Mouse (Mus musculus): ENCODE measurements around the gene Gstp2. TPM values are rescaled to one million over a fixed set of nuclear protein-coding genes. Genes with fewer than 3 reads are reported as not detected.

Gene Gstp2
- polyA plus RNA-seq, 1 experiment from 2014 or later = 7.3 TPM

- no peak overlapping the region for H3K4me3 ChIP-seq
- 81% methylated on average over 5 of the region's 5 CpGs for WGBS (ENCODE audit: insufficient replicate concordance)
- H3K9ac ChIP-seq = peak overlapping the region; percentile 92
- peaks cover 3% of the 10 kb centered on the region; the same call in 1 of the 2 replicates for H3K27me3 ChIP-seq (replicated peaks)
- H3K9me3 ChIP-seq (replicated peaks) = no peaks in the 10 kb centered on the region
- H3K36me3 ChIP-seq = peaks cover 19% of the 10 kb centered on the region
- ATAC-seq = no peak
- no peak overlapping the region for H3K27ac ChIP-seq
- H3K4me1 ChIP-seq = peaks cover 29% of the 10 kb centered on the region
- peak overlapping the region; percentile 99 for H3K4me2 ChIP-seq
Observed at GRCm38 (mm10) chr19:4001752-4002151, 44.1 kb downstream of the Gstp2 start.

DNA sequence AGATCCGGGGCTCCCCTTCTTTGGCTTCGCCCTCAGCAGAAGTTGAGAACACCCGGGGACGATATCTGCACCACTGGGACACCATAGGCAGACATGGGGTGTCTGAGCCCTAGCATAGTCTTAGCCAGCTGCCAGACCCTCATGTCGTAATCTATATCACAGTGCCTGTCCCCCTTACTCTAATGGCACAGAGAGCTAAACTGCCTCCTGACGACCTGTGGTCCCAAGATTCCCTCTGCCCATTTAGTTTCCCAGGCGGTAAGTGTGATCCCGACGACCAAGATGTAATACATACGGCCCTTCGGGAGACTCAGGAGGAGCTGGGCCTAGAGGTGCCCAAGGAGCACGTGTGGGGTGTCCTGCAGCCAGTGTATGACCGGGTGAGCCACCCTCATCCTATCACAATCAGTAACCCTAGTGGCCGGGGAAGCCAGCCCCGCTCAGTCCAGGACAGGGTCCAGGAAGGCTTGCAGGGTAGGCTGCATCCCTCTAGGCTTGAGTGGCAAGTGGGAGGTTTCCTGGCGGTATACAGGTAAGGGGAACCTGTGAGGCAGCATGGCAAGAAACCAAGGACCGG lies 44.8 kb downstream of the Gstp2 start:
- 25% methylated on average over 17 of the region's 17 CpGs for WGBS (ENCODE audit: insufficient replicate concordance)
- Histone ChIP-seq H3K4me1 (peaks cover 29% of the 10 kb centered on the region), H3K27ac (peak overlapping the region; percentile 92), H3K36me3 (peaks cover 11% of the 10 kb centered on the region), H3K9ac (peak overlapping the region; percentile 92), H3K4me2 (peak overlapping the region; percentile 99), H3K27me3 (replicated peaks) (peaks cover 5% of the 10 kb centered on the region; the same call in 1 of the 2 replicates), H3K4me3 (peak overlapping the region; percentile 83), H3K9me3 (replicated peaks) (no peaks in the 10 kb centered on the region)
- ATAC-seq = peak; percentile 11

GRCm38 (mm10) chr19:4000119-4000900 lies 45.5 kb downstream of the Gstp2 start, which contains the start of the genes Nudt8 and Gm49405:
Gene Nudt8, plus strand, starts transcription at chr19:4000580.
Gene Gm49405, plus strand, starts transcription at chr19:4000626.
- H3K4me3 ChIP-seq = peak within 1 kb of the TSS; percentile 83
- H3K36me3 ChIP-seq = peaks cover 5% of the 10 kb centered on the region
- H3K9ac ChIP-seq = peak within 1 kb of the TSS; percentile 92
- no peaks in the 10 kb centered on the region for H3K9me3 ChIP-seq (replicated peaks)
- H3K4me2 ChIP-seq = peak within 1 kb of the TSS; percentile 99
- peak within 1 kb of the TSS; percentile 92 for H3K27ac ChIP-seq
- H3K27me3 ChIP-seq (replicated peaks) = peaks cover 9% of the 10 kb centered on the region; the same call in 1 of the 2 replicates
- H3K4me1 ChIP-seq = peaks cover 29% of the 10 kb centered on the region
- peak; percentile 89 for ATAC-seq
- WGBS (ENCODE audit: insufficient replicate concordance) = under 1% methylated on average over 64 of the region's 64 CpGs

- Histone ChIP-seq H3K4me3 (peak overlapping the region; percentile 83; the same call in 1 of the 2 replicates), H3K27ac (peak overlapping the region; percentile 92; the same call in 1 of the 2 replicates), H3K4me1 (peaks cover 32% of the 10 kb centered on the region), H3K27me3 (replicated peaks) (peaks cover 12% of the 10 kb centered on the region; the same call in 1 of the 2 replicates), H3K4me2 (peak overlapping the region; percentile 99), H3K9ac (peak overlapping the region; percentile 92; the same call in 1 of the 2 replicates), H3K36me3 (no peaks in the 10 kb centered on the region), H3K9me3 (replicated peaks) (no peaks in the 10 kb centered on the region)
- no peak for ATAC-seq
- 73% methylated on average over 9 of the region's 9 CpGs for WGBS (ENCODE audit: insufficient replicate concordance)
Observed at GRCm38 (mm10) chr19:3999121-3999730, 46.6 kb downstream of the Gstp2 start.

- Histone ChIP-seq H3K27me3 (replicated peaks) (peaks cover 13% of the 10 kb centered on the region), H3K4me2 (no peak overlapping the region), H3K4me1 (peaks cover 32% of the 10 kb centered on the region), H3K9ac (no peak overlapping the region), H3K36me3 (no peaks in the 10 kb centered on the region), H3K27ac (no peak overlapping the region), H3K4me3 (no peak overlapping the region), H3K9me3 (replicated peaks) (no peaks in the 10 kb centered on the region)
- ATAC-seq = no peak
- 68% methylated on average over 8 of the region's 8 CpGs for WGBS (ENCODE audit: insufficient replicate concordance)
Observed at GRCm38 (mm10) chr19:3998335-3998734, 47.5 kb downstream of the Gstp2 start.

DNA sequence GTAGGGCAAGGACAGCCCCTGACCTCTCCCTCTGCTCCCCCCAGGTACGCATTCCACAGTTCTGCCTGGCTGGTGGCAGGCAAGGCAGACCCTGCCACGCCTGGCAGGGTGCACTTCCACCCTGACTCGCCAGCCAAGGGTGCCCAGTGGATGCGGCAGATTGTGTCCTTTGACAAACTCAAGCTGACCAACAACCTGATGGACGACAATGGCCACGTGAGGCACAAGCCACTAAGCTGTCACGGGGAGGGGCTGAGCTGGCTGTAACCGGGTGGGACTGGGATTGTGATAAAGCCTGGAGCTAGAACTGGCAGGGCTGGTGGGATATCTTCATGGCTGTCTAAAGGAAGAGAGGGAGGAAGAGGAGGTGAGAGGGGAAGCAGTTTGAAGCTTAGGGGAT lies 48.6 kb downstream of the Gstp2 start:
- Histone ChIP-seq H3K27me3 (replicated peaks) (peaks cover 23% of the 10 kb centered on the region), H3K4me1 (peaks cover 38% of the 10 kb centered on the region), H3K27ac (no peak overlapping the region), H3K9ac (no peak overlapping the region), H3K4me3 (no peak overlapping the region), H3K36me3 (no peaks in the 10 kb centered on the region), H3K9me3 (replicated peaks) (no peaks in the 10 kb centered on the region), H3K4me2 (no peak overlapping the region)
- 50% methylated on average over 8 of the region's 8 CpGs for WGBS (ENCODE audit: insufficient replicate concordance)
- no peak for ATAC-seq

DNA sequence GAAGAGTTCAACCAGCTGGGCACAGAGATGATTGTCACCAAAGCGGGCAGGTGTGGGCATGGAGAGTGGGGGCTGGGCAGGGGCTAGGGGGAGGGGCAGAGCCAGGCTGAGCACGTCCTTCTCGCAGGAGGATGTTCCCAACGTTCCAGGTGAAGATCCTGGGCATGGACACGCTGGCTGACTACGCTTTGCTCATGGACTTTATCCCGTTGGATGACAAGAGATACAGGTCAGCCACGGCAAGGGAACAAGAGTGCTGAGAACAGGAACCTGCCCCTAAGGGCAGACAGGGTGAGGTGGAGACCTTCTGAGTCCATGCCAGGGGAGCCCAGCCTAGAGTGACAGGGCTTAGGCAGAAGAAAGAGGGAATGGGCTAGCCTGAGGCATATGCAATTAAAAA lies 49.1 kb downstream of the Gstp2 start:
- Histone ChIP-seq H3K4me2 (no peak overlapping the region), H3K9me3 (replicated peaks) (no peaks in the 10 kb centered on the region), H3K9ac (no peak overlapping the region), H3K27ac (no peak overlapping the region), H3K4me3 (no peak overlapping the region), H3K4me1 (peaks cover 34% of the 10 kb centered on the region), H3K27me3 (replicated peaks) (peaks cover 28% of the 10 kb centered on the region), H3K36me3 (no peaks in the 10 kb centered on the region)
- ATAC-seq = no peak
- WGBS (ENCODE audit: insufficient replicate concordance) = 71% methylated on average over 8 of the region's 8 CpGs

DNA sequence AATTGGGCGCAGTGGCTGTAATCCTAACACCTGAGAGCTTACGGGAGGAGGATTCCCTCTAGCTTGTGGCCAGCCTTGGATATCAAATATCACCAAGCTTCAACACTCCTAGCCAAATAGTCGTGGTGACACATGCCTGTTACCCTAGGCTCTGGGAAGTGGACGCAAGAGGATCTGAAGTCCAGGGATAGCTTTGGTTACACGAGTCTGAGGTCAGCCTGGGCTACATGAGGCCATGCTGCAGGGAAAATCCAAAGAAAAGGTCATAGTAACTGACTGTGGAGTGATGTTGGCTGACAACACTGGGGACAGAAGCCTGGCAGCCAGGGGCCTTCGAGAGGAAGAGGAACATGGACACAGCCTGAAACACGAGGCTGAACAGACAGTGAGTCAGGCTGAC lies 49.7 kb downstream of the Gstp2 start:
- Histone ChIP-seq H3K27me3 (replicated peaks) (peaks cover 31% of the 10 kb centered on the region), H3K4me2 (no peak overlapping the region), H3K4me3 (no peak overlapping the region), H3K36me3 (no peaks in the 10 kb centered on the region), H3K27ac (no peak overlapping the region), H3K9me3 (replicated peaks) (no peaks in the 10 kb centered on the region), H3K9ac (no peak overlapping the region), H3K4me1 (peaks cover 27% of the 10 kb centered on the region)
- ATAC-seq = no peak
- WGBS (ENCODE audit: insufficient replicate concordance) = 58% methylated on average over 7 of the region's 7 CpGs

DNA sequence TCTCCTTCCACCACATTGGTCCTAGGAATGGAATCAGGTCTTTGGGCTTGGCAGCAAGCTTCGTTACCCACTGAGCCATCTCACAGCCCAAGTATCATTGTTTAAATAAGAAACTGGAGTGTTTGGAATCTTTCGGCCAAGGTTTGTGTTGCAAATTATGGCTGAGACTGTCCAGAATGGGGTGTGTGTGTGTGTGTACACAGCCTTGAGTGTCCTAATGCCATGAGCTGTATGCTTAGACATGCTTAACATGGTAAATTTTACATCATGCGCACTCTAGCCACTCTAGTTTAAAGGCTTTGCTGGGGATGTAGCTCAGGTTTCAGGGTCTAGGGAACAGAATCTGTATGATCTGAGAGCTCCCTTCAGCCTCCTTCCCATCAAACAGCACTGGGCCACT lies 50.3 kb downstream of the Gstp2 start:
- Histone ChIP-seq H3K27me3 (replicated peaks) (peaks cover 31% of the 10 kb centered on the region), H3K4me3 (no peak overlapping the region), H3K9ac (no peak overlapping the region), H3K4me2 (no peak overlapping the region), H3K9me3 (replicated peaks) (no peaks in the 10 kb centered on the region), H3K4me1 (peaks cover 21% of the 10 kb centered on the region), H3K27ac (no peak overlapping the region), H3K36me3 (no peaks in the 10 kb centered on the region)
- no peak for ATAC-seq
- 81% methylated on average over 3 of the region's 3 CpGs for WGBS (ENCODE audit: insufficient replicate concordance)

- Histone ChIP-seq H3K27ac (no peak overlapping the region), H3K4me3 (no peak overlapping the region), H3K36me3 (no peaks in the 10 kb centered on the region), H3K9me3 (replicated peaks) (no peaks in the 10 kb centered on the region), H3K9ac (no peak overlapping the region), H3K4me1 (peaks cover 21% of the 10 kb centered on the region), H3K27me3 (replicated peaks) (peaks cover 31% of the 10 kb centered on the region), H3K4me2 (no peak overlapping the region)
- 58% methylated on average over 6 of the region's 6 CpGs for WGBS (ENCODE audit: insufficient replicate concordance)
- ATAC-seq = no peak
Observed at GRCm38 (mm10) chr19:3994932-3995331, 50.9 kb downstream of the Gstp2 start.

- Histone ChIP-seq H3K9me3 (replicated peaks) (no peaks in the 10 kb centered on the region), H3K27me3 (replicated peaks) (peaks cover 28% of the 10 kb centered on the region), H3K36me3 (peaks cover 5% of the 10 kb centered on the region; the same call in 1 of the 2 replicates), H3K4me1 (0 out of 2 replicates have a peak, but pooled peaks cover 9% of the 10 kb centered on the region), H3K9ac (no peak within 1 kb of the TSS), H3K4me3 (no peak within 1 kb of the TSS), H3K27ac (no peak within 1 kb of the TSS), H3K4me2 (no peak within 1 kb of the TSS)
- 40% methylated on average over 5 of the region's 5 CpGs for WGBS (ENCODE audit: insufficient replicate concordance)
- no peak for ATAC-seq
Observed at GRCm38 (mm10) chr19:3992416-3992815, 53.4 kb downstream of the Gstp2 start, which contains the start of gene Tbx10. Gene Tbx10, plus strand, starts transcription at chr19:3992752.

DNA sequence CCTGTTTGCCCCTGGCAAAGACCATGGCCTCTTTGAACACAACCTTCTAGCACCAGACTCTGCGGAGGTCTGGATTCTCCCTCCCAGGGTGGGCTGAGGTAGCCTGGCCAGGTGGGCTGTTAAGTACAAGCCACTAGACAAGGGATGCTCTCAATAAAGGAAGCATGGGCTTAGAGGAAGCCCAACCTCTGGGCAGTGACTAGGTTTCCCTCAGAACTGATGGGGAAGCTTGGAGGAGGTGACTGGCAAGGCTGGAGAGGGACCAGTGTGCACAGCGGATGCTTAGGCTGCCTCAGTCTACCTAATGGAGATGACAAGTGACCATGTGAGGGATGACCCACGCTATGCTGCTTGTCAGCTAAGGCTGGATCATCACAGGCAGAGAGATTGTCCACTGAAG lies 53.9 kb downstream of the Gstp2 start:
- H3K27me3 ChIP-seq (replicated peaks) = peaks cover 28% of the 10 kb centered on the region
- ATAC-seq = no peak
- peaks cover 11% of the 10 kb centered on the region for H3K4me1 ChIP-seq
- 68% methylated on average over 3 of the region's 3 CpGs for WGBS (ENCODE audit: insufficient replicate concordance)
- H3K36me3 ChIP-seq = peaks cover 5% of the 10 kb centered on the region; the same call in 1 of the 2 replicates
- no peak overlapping the region for H3K4me2 ChIP-seq
- no peak overlapping the region for H3K4me3 ChIP-seq
- no peak overlapping the region for H3K9ac ChIP-seq
- H3K9me3 ChIP-seq (replicated peaks) = no peaks in the 10 kb centered on the region
- H3K27ac ChIP-seq = no peak overlapping the region
